Mouse (Mus musculus): ENCODE results near the gene Orm3. TPM values are rescaled to one million over a fixed set of nuclear protein-coding genes. Genes with fewer than 3 reads are reported as not detected.

The Orm3 gene
- total and polyA plus RNA-seq, 3 experiments, result 0.30 TPM; not detected in 2

- in situ Hi-C loops (cut with MboI; ENCODE audit: low pct_ligation_motif_present, low pct_unique_long_range_greater_than_20kb, low sequenced_read_pairs), result no loop called here
- TF ChIP-seq MAFK (IDR thresholded peaks at IDR 0.05; ENCODE audit: insufficient replicate concordance, low read length) (no peak), ZNF384 (IDR thresholded peaks at IDR 0.05; ENCODE audit: low read depth, low read length) (no peak), BHLHE40 (IDR thresholded peaks at IDR 0.05; ENCODE audit: low read depth, low read length) (no peak)
- Histone ChIP-seq H3K9me3 (replicated peaks; ENCODE audit: low read length) (no peaks in the 10 kb centered on the region), H3K36me3 (replicated peaks in 1 of 2; ENCODE audit: control insufficient read depth in 1 of 2, insufficient read depth in 1 of 2, low read length in 1 of 2) (no peaks in the 10 kb centered on the region), H3K27ac (ENCODE audit: insufficient read depth, low read depth) (peak within 1 kb of the TSS; percentile 24; the same call in 1 of the 2 replicates), H3K79me2 (replicated peaks; ENCODE audit: control insufficient read depth, extremely low read depth, insufficient read depth, poor library complexity, severe bottlenecking) (no peaks in the 10 kb centered on the region), H3K4me2 (ENCODE audit: insufficient read depth, low read depth, poor library complexity, severe bottlenecking) (no peak within 1 kb of the TSS), H3K4me3 (replicated peaks in 1 of 3; ENCODE audit: low read depth in 2 of 3, low read length in 2 of 3, poor library complexity in 1 of 3) (no peak within 1 kb of the TSS), H3K27me3 (replicated peaks) (peaks cover 1% of the 10 kb centered on the region), H3K4me1 (ENCODE audit: control insufficient read depth in 1 of 2, insufficient read depth in 2 of 2) (peaks cover 25 to 33% of the 10 kb centered on the region in 2 experiments), H3K9ac (ENCODE audit: insufficient read depth, low read depth) (peak within 1 kb of the TSS; percentile 4; the same call in 1 of the 2 replicates)
- dilution Hi-C loops (cut with MboI; ENCODE audit: extremely low pct_ligation_motif_present, extremely low pct_unique_long_range_greater_than_20kb, low sequenced_read_pairs), result no loop called here
- no peak for DNase-seq (ENCODE audit: extremely low read depth)
These were observed 11.7 kb upstream of the Orm3 start, which contains the start of gene Orm1 for GRCm38 (mm10) chr4:63344295-63344694. Gene Orm1 (plus strand): TSS chr4:63344560.

GRCm38 (mm10) chr4:63345261-63345660, 10.7 kb upstream of the Orm3 start:
- no peak for DNase-seq (ENCODE audit: extremely low read depth)

DNA sequence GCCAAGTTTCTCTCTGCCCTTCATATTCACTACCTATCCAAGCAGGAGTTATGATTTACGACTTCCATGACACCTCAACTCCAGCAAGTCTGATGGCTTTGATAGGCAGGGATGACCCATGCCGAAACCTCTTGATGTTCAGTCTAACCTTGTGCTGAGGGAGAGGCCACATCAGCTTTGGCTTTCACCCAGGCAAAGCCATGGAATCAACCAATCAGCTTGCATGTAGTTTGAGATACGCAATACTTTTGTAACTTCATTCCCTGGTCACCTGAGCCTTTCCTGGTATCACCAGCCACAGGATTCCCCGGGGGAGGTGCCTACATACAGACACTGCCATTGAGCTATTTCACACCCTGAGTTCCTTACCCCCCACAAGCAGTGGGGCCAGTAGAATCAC, 9.3 kb upstream of the Orm3 start:
- H3K79me2 ChIP-seq (replicated peaks; ENCODE audit: control insufficient read depth, extremely low read depth, insufficient read depth, poor library complexity, severe bottlenecking), result no peaks in the 10 kb centered on the region
- no peaks in the 10 kb centered on the region for H3K9me3 ChIP-seq (replicated peaks; ENCODE audit: low read length)
- no peak overlapping the region for H3K4me2 ChIP-seq (ENCODE audit: insufficient read depth, low read depth, poor library complexity, severe bottlenecking)
- no peaks in the 10 kb centered on the region for H3K36me3 ChIP-seq (replicated peaks in 1 of 2; ENCODE audit: control insufficient read depth in 1 of 2, insufficient read depth in 1 of 2, low read length in 1 of 2)
- no peaks in the 10 kb centered on the region for H3K27me3 ChIP-seq (replicated peaks)
- no peak overlapping the region for H3K27ac ChIP-seq (ENCODE audit: insufficient read depth, low read depth)
- no peak overlapping the region for H3K9ac ChIP-seq (ENCODE audit: insufficient read depth, low read depth)
- DNase-seq (ENCODE audit: extremely low read depth), result no peak
- TF ChIP-seq USF2 (conservative IDR thresholded peaks at IDR 0.05; ENCODE audit: low read depth, low read length) (no peak), RCOR1 (conservative IDR thresholded peaks at IDR 0.05; ENCODE audit: low read depth, low read length) (no peak), NRF1 (IDR thresholded peaks at IDR 0.05; ENCODE audit: low read depth, low read length) (no peak)
- H3K4me3 ChIP-seq (replicated peaks in 1 of 3; ENCODE audit: low read depth in 2 of 3, low read length in 2 of 3, poor library complexity in 1 of 3), result no peak overlapping the region
- dilution Hi-C loops (cut with MboI; ENCODE audit: extremely low pct_ligation_motif_present, extremely low pct_unique_long_range_greater_than_20kb, low sequenced_read_pairs), result no loop called here
- in situ Hi-C loops (cut with MboI; ENCODE audit: low pct_ligation_motif_present, low pct_unique_long_range_greater_than_20kb, low sequenced_read_pairs), result no loop called here
- H3K4me1 ChIP-seq (ENCODE audit: control insufficient read depth in 1 of 2, insufficient read depth in 2 of 2), result peaks cover 25 to 29% of the 10 kb centered on the region in 2 experiments

More at GRCm38 (mm10) chr4:63345261-63345660, 10.7 kb upstream of the Orm3 start:
- no peak overlapping the region for H3K9ac ChIP-seq (ENCODE audit: insufficient read depth, low read depth)
- H3K4me3 ChIP-seq (replicated peaks in 1 of 3; ENCODE audit: low read depth in 2 of 3, low read length in 2 of 3, poor library complexity in 1 of 3), result no peak overlapping the region
- no peaks in the 10 kb centered on the region for H3K27me3 ChIP-seq (replicated peaks)
- H3K27ac ChIP-seq (ENCODE audit: insufficient read depth, low read depth), result no peak overlapping the region
- dilution Hi-C loops (cut with MboI; ENCODE audit: extremely low pct_ligation_motif_present, extremely low pct_unique_long_range_greater_than_20kb, low sequenced_read_pairs), result no loop called here
- H3K36me3 ChIP-seq (replicated peaks in 1 of 2; ENCODE audit: control insufficient read depth in 1 of 2, insufficient read depth in 1 of 2, low read length in 1 of 2), result no peaks in the 10 kb centered on the region
- H3K4me1 ChIP-seq (ENCODE audit: control insufficient read depth in 1 of 2, insufficient read depth in 2 of 2), result peaks cover 25 to 33% of the 10 kb centered on the region in 2 experiments
- no peak for TF ChIP-seq ELF1 (IDR thresholded peaks at IDR 0.05; ENCODE audit: low read depth, low read length)
- TF ChIP-seq KAT2A (IDR thresholded peaks at IDR 0.05; ENCODE audit: insufficient replicate concordance, low read length), result no peak
- no peak for TF ChIP-seq JUND (conservative IDR thresholded peaks at IDR 0.05; ENCODE audit: low read depth, low read length)
- TF ChIP-seq MEF2A (IDR thresholded peaks at IDR 0.05; ENCODE audit: borderline replicate concordance, low read depth, low read length), result no peak
- no peak for TF ChIP-seq CHD1 (IDR thresholded peaks at IDR 0.05; ENCODE audit: low read depth, low read length)
- no peak for TF ChIP-seq SIN3A (IDR thresholded peaks at IDR 0.05; ENCODE audit: low read length)
- TF ChIP-seq GABPA (IDR thresholded peaks at IDR 0.05; ENCODE audit: insufficient replicate concordance, low read depth, low read length), result no peak
- no peak for TF ChIP-seq HCFC1 (IDR thresholded peaks at IDR 0.05; ENCODE audit: low read depth, low read length)
- TF ChIP-seq JUN (IDR thresholded peaks at IDR 0.05; ENCODE audit: insufficient read depth, low read depth, low read length), result no peak
- no peak for TF ChIP-seq TBP (conservative IDR thresholded peaks at IDR 0.05; ENCODE audit: low read depth, low read length)
- TF ChIP-seq ZNF384 (IDR thresholded peaks at IDR 0.05; ENCODE audit: low read depth, low read length), result no peak
- in situ Hi-C loops (cut with MboI; ENCODE audit: low pct_ligation_motif_present, low pct_unique_long_range_greater_than_20kb, low sequenced_read_pairs), result no loop called here
- no peak overlapping the region for H3K4me2 ChIP-seq (ENCODE audit: insufficient read depth, low read depth, poor library complexity, severe bottlenecking)
- no peaks in the 10 kb centered on the region for H3K79me2 ChIP-seq (replicated peaks; ENCODE audit: control insufficient read depth, extremely low read depth, insufficient read depth, poor library complexity, severe bottlenecking)
- no peaks in the 10 kb centered on the region for H3K9me3 ChIP-seq (replicated peaks; ENCODE audit: low read length)

Data from CH12.LX (cell line).